Mouse (Mus musculus) stomach, postnatal 0 days (tissue): ENCODE results near the gene Ggnbp2.

Source experiments
- CTCF ChIP-seq: IDR thresholded peaks from 2 replicates; pipeline ENCODE4 v1.5.1; 2016; ENCODE audit warnings: antibody characterized with exemption, low read depth, mild to moderate bottlenecking, moderate library complexity
- EP300 ChIP-seq: optimal IDR thresholded peaks from 2 replicates; pipeline ENCODE3; 2016; ENCODE audit warnings: antibody characterized with exemption

DNA sequence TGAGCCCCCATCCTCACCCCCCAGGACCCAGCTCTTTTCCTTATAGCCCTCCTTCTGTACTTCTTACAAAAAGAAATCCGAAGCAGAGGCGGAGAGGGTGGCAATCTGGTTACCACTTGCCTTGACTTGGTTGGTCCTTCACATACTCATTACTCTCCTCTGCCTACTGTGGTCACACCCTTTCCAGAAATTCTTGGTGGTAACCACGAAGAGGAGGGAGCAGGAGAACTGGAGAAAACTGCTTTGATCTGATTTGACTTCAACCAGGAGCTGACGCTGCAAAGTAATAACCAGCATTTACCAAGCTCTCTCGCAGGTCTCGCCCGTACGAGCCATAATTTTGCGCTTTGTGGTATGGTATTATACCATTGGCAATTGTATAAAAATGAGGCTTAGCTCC is 10.4 kb upstream of the Ggnbp2 start:
- TF ChIP-seq CTCF (no peak), EP300 (no peak)
